Mouse (Mus musculus) testis, adult 2 months (tissue): ENCODE results near the gene Zbtb16.

Experiments
- CTCF ChIP-seq: fragments of 200-500 bp; IDR thresholded peaks from 2 replicates; pipeline ENCODE4 v1.5.1; 2012; ENCODE audit warnings: low read depth, mild to moderate bottlenecking, inconsistent platforms, low read length, moderate library complexity; ENCODE audit not compliant: control insufficient read depth, insufficient read depth, insufficient replicate concordance
- POLR2A ChIP-seq: fragments of 200-500 bp; IDR thresholded peaks from 2 replicates; pipeline ENCODE4 v1.6.1; 2012; ENCODE audit warnings: low read depth, mild to moderate bottlenecking, inconsistent platforms, low read length, moderate library complexity; ENCODE audit not compliant: control insufficient read depth

DNA sequence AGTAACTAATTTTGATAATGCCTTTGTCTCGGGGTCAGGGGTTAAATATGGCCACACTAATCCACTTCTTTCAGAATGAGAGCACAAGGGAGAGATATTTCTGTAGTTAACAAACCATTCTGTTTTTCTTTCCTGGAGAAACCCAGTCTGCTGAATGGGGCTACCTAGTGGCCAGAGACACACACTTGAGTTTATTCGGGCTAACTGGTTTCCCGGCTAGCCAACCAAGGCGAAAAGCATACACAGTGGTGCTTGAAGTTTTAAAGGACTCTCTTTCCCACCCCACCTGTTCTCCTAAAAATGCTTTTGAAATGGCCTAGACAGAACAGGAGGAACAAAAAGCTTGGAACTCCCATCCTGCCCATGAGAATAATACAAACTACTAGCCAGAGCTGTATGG, 140.2 kb downstream of the Zbtb16 start:
- no peak for TF ChIP-seq CTCF
- TF ChIP-seq POLR2A, result no peak
